Mouse (Mus musculus): ENCODE data around the gene Gm20388.

GRCm38 (mm10) chr8:120412911-120413625 is 502.4 kb downstream of the Gm20388 start:
- no peak for TF ChIP-seq POLR2A (IDR thresholded peaks at IDR 0.05; ENCODE audit: borderline replicate concordance, control insufficient read depth, low read depth, low read length)
- no peak for TF ChIP-seq CTCF (IDR thresholded peaks at IDR 0.05; ENCODE audit: control insufficient read depth, insufficient read depth, low read length)

Measured in bone marrow, adult 2 months (tissue).